Mouse (Mus musculus) forebrain, embryonic 13.5 days (tissue): ENCODE results near the gene Hoxa2. TPM values are rescaled to one million over a fixed set of nuclear protein-coding genes. Genes with fewer than 3 reads are reported as not detected.

ENCODE experiments used
- ATAC-seq: fragments of 200-750 bp; cut with Nextera tagmentation; 2 replicates; pipeline ENCODE4 v1.8.0; 2017
- H3K27ac ChIP-seq: fragments of 300-500 bp; sonication (generic); 2 replicates; pipeline ENCODE4 v1.5.1; 2015; ENCODE audit warnings: inconsistent platforms, mild to moderate bottlenecking, moderate library complexity
- H3K27me3 ChIP-seq: fragments of 300-500 bp; sonication (generic); 2 replicates; pipeline ENCODE4 v1.6.1; 2015; ENCODE audit warnings: mild to moderate bottlenecking, inconsistent platforms
- H3K36me3 ChIP-seq: fragments of 300-500 bp; sonication (generic); 2 replicates; pipeline ENCODE4 v1.6.1; 2015; ENCODE audit warnings: mild to moderate bottlenecking, inconsistent platforms; ENCODE audit not compliant: poor library complexity, severe bottlenecking
- H3K4me1 ChIP-seq: fragments of 300-500 bp; sonication (generic); 2 replicates; pipeline ENCODE4 v1.6.1; 2015; ENCODE audit warnings: inconsistent platforms
- H3K4me2 ChIP-seq: fragments of 300-500 bp; sonication (generic); 2 replicates; pipeline ENCODE4 v1.6.1; 2015; ENCODE audit warnings: inconsistent platforms, mild to moderate bottlenecking, moderate library complexity
- H3K4me3 ChIP-seq: fragments of 300-500 bp; sonication (generic); 2 replicates; pipeline ENCODE4 v1.5.1; 2015; ENCODE audit warnings: mild to moderate bottlenecking, inconsistent platforms
- H3K9ac ChIP-seq: fragments of 300-500 bp; sonication (generic); 2 replicates; pipeline ENCODE4 v1.6.1; 2015; ENCODE audit warnings: mild to moderate bottlenecking, inconsistent platforms
- H3K9me3 ChIP-seq: fragments of 300-500 bp; sonication (generic); replicated peaks from 2 replicates; pipeline ENCODE4 v1.6.1; 2016; ENCODE audit warnings: inconsistent platforms
- WGBS: fragments of 180-500 bp; shearing (Covaris S2); methylation state at CpG from one replicate; pipeline ENCODE4 v1.1.7; 2015; 5-methylcytosine and 5-hydroxymethylcytosine counted together
- polyA plus RNA-seq: library from polyadenylated mRNA; unstranded; fragments of >200 nt; fragmentation: Nextera tagmentation; extraction: Ambion mirVana; gene quantifications from 2 replicates; pipeline ENCODE4 v1.2.1, GENCODE M21; 2015

Gene Hoxa2
- polyA plus RNA-seq, 1 experiment from 2014 or later, result not detected

GRCm38 (mm10) chr6:52137841-52138535 is 26.6 kb downstream of the Hoxa2 start:
- Histone ChIP-seq H3K27me3 (peaks cover 3% of the 10 kb centered on the region; the same call in 1 of the 2 replicates), H3K27ac (no peak overlapping the region), H3K36me3 (no peaks in the 10 kb centered on the region), H3K4me3 (no peak overlapping the region), H3K4me2 (no peak overlapping the region), H3K4me1 (0 out of 2 replicates have a peak, but pooled peaks cover 5% of the 10 kb centered on the region), H3K9me3 (no peaks in the 10 kb centered on the region), H3K9ac (no peak overlapping the region)
- no peak for ATAC-seq
- WGBS, result 50% methylated on average over 9 of the region's 9 CpGs

GRCm38 (mm10) chr6:52123673-52124072 is 41.0 kb downstream of the Hoxa2 start:
- Histone ChIP-seq H3K4me3 (no peak overlapping the region), H3K9ac (no peak overlapping the region), H3K9me3 (peaks cover 8% of the 10 kb centered on the region), H3K27ac (no peak overlapping the region), H3K4me1 (peaks cover 17% of the 10 kb centered on the region), H3K36me3 (no peaks in the 10 kb centered on the region), H3K4me2 (no peak overlapping the region), H3K27me3 (no peaks in the 10 kb centered on the region)
- no peak for ATAC-seq
- WGBS, result 85% methylated on average over 4 of the region's 4 CpGs

- H3K36me3 ChIP-seq, result no peaks in the 10 kb centered on the region
- H3K27me3 ChIP-seq, result no peaks in the 10 kb centered on the region
- no peaks in the 10 kb centered on the region for H3K9me3 ChIP-seq
- no peak overlapping the region for H3K9ac ChIP-seq
- no peak overlapping the region for H3K4me2 ChIP-seq
- WGBS, result 79% methylated on average over 3 of the region's 3 CpGs
- no peak overlapping the region for H3K4me3 ChIP-seq
- no peak overlapping the region for H3K27ac ChIP-seq
- peaks cover 20% of the 10 kb centered on the region for H3K4me1 ChIP-seq
- ATAC-seq, result no peak
Observed at GRCm38 (mm10) chr6:52121173-52121572, 43.5 kb downstream of the Hoxa2 start.

- no peaks in the 10 kb centered on the region; the same call in 1 of the 2 replicates for H3K27me3 ChIP-seq
- peak overlapping the region; percentile 28; the same call in 1 of the 2 replicates for H3K4me2 ChIP-seq
- no peaks in the 10 kb centered on the region for H3K36me3 ChIP-seq
- H3K4me1 ChIP-seq, result peaks cover 20% of the 10 kb centered on the region
- H3K9me3 ChIP-seq, result no peaks in the 10 kb centered on the region
- H3K27ac ChIP-seq, result peak overlapping the region; percentile 37; the same call in 1 of the 2 replicates
- H3K4me3 ChIP-seq, result no peak overlapping the region
- ATAC-seq, result peak; percentile 91
- H3K9ac ChIP-seq, result no peak overlapping the region
- 20% methylated on average over 6 of the region's 6 CpGs for WGBS
Observed at GRCm38 (mm10) chr6:52118903-52119635, 45.6 kb downstream of the Hoxa2 start.

GRCm38 (mm10) chr6:52115899-52116298 is 48.7 kb downstream of the Hoxa2 start:
- H3K36me3 ChIP-seq, result no peaks in the 10 kb centered on the region
- H3K27ac ChIP-seq, result no peak overlapping the region
- WGBS, result 28% methylated on average over 5 of the region's 5 CpGs
- no peak overlapping the region for H3K4me3 ChIP-seq
- no peak overlapping the region for H3K9ac ChIP-seq
- peaks cover 20% of the 10 kb centered on the region for H3K4me1 ChIP-seq
- no peaks in the 10 kb centered on the region; the same call in 1 of the 2 replicates for H3K27me3 ChIP-seq
- no peak overlapping the region for H3K4me2 ChIP-seq
- H3K9me3 ChIP-seq, result no peaks in the 10 kb centered on the region
- no peak for ATAC-seq

Other genes with a start within 250 kb of the Hoxa2 start
- 3.6 and 4.1 TPM in 2 replicates for gene Skap2, start 152.3 kb downstream of the Hoxa2 start, polyA plus RNA-seq
- gene Hoxa1, start 6.5 kb downstream of the Hoxa2 start, polyA plus RNA-seq, result not detected in 2 replicates
- not detected in 2 replicates for gene 5730596B20Rik, start 12.7 kb upstream of the Hoxa2 start, polyA plus RNA-seq
- gene Hoxa4, start 26.9 kb upstream of the Hoxa2 start, polyA plus RNA-seq, result not detected in 2 replicates
- not detected in 2 replicates for gene Hoxa5, start 39.8 kb upstream of the Hoxa2 start, polyA plus RNA-seq
- not detected in 2 replicates for gene Hoxa6, start 43.9 kb upstream of the Hoxa2 start, polyA plus RNA-seq
- gene Hoxa3, start 48.5 kb upstream of the Hoxa2 start, polyA plus RNA-seq, result not detected in 2 replicates
- gene Gm28308, start 48.5 kb upstream of the Hoxa2 start, polyA plus RNA-seq, result not detected in 2 replicates
- gene Hoxa7, start 57.0 kb upstream of the Hoxa2 start, polyA plus RNA-seq, result not detected in 2 replicates
- not detected in 2 replicates for gene Hoxa9, start 66.3 kb upstream of the Hoxa2 start, polyA plus RNA-seq
- gene Hoxa10, start 76.0 kb upstream of the Hoxa2 start, polyA plus RNA-seq, result 0.09 TPM in 1 of 2 replicates, not detected in the other
- gene Hoxa11, start 81.0 kb upstream of the Hoxa2 start, polyA plus RNA-seq, result 0.12 TPM in 1 of 2 replicates, not detected in the other
- not detected in 2 replicates for gene Hoxa13, start 96.0 kb upstream of the Hoxa2 start, polyA plus RNA-seq
- gene Evx1, start 148.7 kb upstream of the Hoxa2 start, polyA plus RNA-seq, result not detected in 2 replicates